In the genomic region with DNA sequence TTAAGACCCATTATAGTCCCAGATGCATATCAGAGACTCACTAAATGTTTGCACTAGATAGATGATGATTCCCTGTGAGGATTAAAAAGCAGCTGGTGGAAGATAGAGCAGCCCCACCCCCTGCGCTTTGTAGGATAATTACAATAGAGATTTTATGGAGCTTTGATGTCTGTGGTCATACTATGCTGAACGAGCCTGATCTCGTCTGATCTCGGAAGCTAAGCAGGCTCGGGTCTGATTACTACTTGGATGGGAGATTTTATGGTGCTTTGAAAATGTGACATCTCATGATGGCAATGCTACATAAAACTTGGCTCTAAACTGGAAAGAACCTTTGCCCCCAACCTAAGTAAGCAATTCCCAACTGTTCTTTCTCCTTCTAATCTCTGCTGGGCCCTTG, we compare ENCODE assay signal across 11 mouse cellular contexts. TPM values are rescaled to one million over a fixed set of nuclear protein-coding genes. Genes with fewer than 3 reads are reported as not detected.
DNase-seq lines count a peak whose midpoint lies in the region; ATAC-seq lines count a peak whose summit lies in the region.
"Had no signal": no experiment of that assay in that cellular context is flagged by ENCODE, and none has a peak within 500 bp of the region (broad histone marks: within the 10 kb centered on the region; RNA-seq: fewer than 3 reads in every experiment).

No protein-coding gene starts in this region.

- H3K4me3 ChIP-seq in kidney, embryonic 16.5 days (ENCODE audit: low read length) = no peak overlapping the region
- no peak overlapping the region; the same call in 1 of the 2 replicates for H3K4me3 ChIP-seq in embryonic facial prominence, embryonic 13.5 days
- H3K4me3 ChIP-seq in hindbrain, embryonic 14.5 days (replicated peaks; ENCODE audit: low read length) = 0 out of 2 replicates have a peak overlapping the region, but pooled peaks have one; percentile 94
- H3K4me3 ChIP-seq in midbrain, embryonic 13.5 days (replicated peaks) = peak overlapping the region; percentile 90; the same call in 1 of the 2 replicates

- H3K9ac ChIP-seq in kidney, embryonic 16.5 days (replicated peaks; ENCODE audit: low read length) = no peak overlapping the region
- H3K9ac ChIP-seq in embryonic facial prominence, embryonic 13.5 days = 0 out of 2 replicates have a peak overlapping the region, but pooled peaks have one; percentile 1
- no peak overlapping the region for H3K9ac ChIP-seq in hindbrain, embryonic 14.5 days
- no peak overlapping the region for H3K9ac ChIP-seq in midbrain, embryonic 13.5 days (replicated peaks)

- H3K36me3 ChIP-seq in kidney, embryonic 16.5 days (ENCODE audit: insufficient read depth, low read length) = 0 out of 2 replicates have a peak, but pooled peaks cover 3% of the 10 kb centered on the region
- H3K36me3 ChIP-seq in embryonic facial prominence, embryonic 13.5 days = peaks cover 28% of the 10 kb centered on the region
- peaks cover 17% of the 10 kb centered on the region; the same call in 1 of the 2 replicates for H3K36me3 ChIP-seq in hindbrain, embryonic 14.5 days (replicated peaks; ENCODE audit: control insufficient read depth, insufficient read depth)
- H3K36me3 ChIP-seq in midbrain, embryonic 13.5 days = peaks cover 14% of the 10 kb centered on the region

- no peak for ATAC-seq in kidney, embryonic 16.5 days (ENCODE audit: low FRiP score, low TSS enrichment)
- ATAC-seq in embryonic facial prominence, embryonic 13.5 days (ENCODE audit: insufficient number of reproducible peaks, insufficient read depth, low FRiP score, low TSS enrichment, low read depth) = no peak
- no peak for ATAC-seq in hindbrain, embryonic 14.5 days (ENCODE audit: low FRiP score)
- ATAC-seq in midbrain, embryonic 13.5 days = no peak
- ATAC-seq: Patski had no signal

- no peaks in the 10 kb centered on the region for H3K9me3 ChIP-seq in kidney, embryonic 16.5 days (ENCODE audit: low read length)
- H3K9me3 ChIP-seq in embryonic facial prominence, embryonic 13.5 days = no peaks in the 10 kb centered on the region
- no peaks in the 10 kb centered on the region for H3K9me3 ChIP-seq in hindbrain, embryonic 14.5 days (ENCODE audit: control insufficient read depth, low read length)
- H3K9me3 ChIP-seq in midbrain, embryonic 13.5 days = no peaks in the 10 kb centered on the region

- WGBS in kidney, embryonic 16.5 days = 51% methylated on average over 5 of the region's 5 CpGs
- WGBS in embryonic facial prominence, embryonic 13.5 days = 56% methylated on average over 5 of the region's 5 CpGs
- 74% methylated on average over 5 of the region's 5 CpGs for WGBS in hindbrain, embryonic 14.5 days
- whole genome bisulfite sequencing in midbrain, embryonic 13.5 days = 69% methylated on average over 5 of the region's 5 CpGs

- peaks cover 55% of the 10 kb centered on the region for H3K4me1 ChIP-seq in kidney, embryonic 16.5 days (ENCODE audit: insufficient read depth, low read length)
- peaks cover 33% of the 10 kb centered on the region for H3K4me1 ChIP-seq in embryonic facial prominence, embryonic 13.5 days
- H3K4me1 ChIP-seq in hindbrain, embryonic 14.5 days (replicated peaks; ENCODE audit: control insufficient read depth, insufficient read depth, low read length) = peaks cover 33% of the 10 kb centered on the region
- H3K4me1 ChIP-seq in midbrain, embryonic 13.5 days (replicated peaks) = peaks cover 54% of the 10 kb centered on the region

- no peak for DNase-seq in kidney, adult 11 months
- no peak for DNase-seq in hindbrain, embryonic 14.5 days (ENCODE audit: low spot score)
- no peak for DNase-seq in frontal cortex, postnatal 10 days (ENCODE audit: low spot score in 2 of 2)
- DNase-seq in adrenal gland, adult 8-10 months = no peak
- no peak for DNase-seq in right cerebral cortex, postnatal 25 days
- DNase-seq: lung, adult 2 months; thymus, postnatal 14 days had no signal

- peak overlapping the region; percentile 76; the same call in 1 of the 2 replicates for H3K4me2 ChIP-seq in kidney, embryonic 16.5 days (replicated peaks; ENCODE audit: low read depth, low read length)
- H3K4me2 ChIP-seq in embryonic facial prominence, embryonic 13.5 days = peak overlapping the region; percentile 86
- H3K4me2 ChIP-seq in hindbrain, embryonic 14.5 days (replicated peaks) = peak overlapping the region; percentile 97
- H3K4me2 ChIP-seq in midbrain, embryonic 13.5 days (replicated peaks) = peak overlapping the region; percentile 99

- H3K27ac ChIP-seq in kidney, embryonic 16.5 days (ENCODE audit: low read length) = no peak overlapping the region
- H3K27ac ChIP-seq in embryonic facial prominence, embryonic 13.5 days = no peak overlapping the region
- H3K27ac ChIP-seq in hindbrain, embryonic 14.5 days = no peak overlapping the region
- no peak overlapping the region for H3K27ac ChIP-seq in midbrain, embryonic 13.5 days

- H3K27me3 ChIP-seq in kidney, embryonic 16.5 days (ENCODE audit: insufficient read depth, low read length) = no peaks in the 10 kb centered on the region
- H3K27me3 ChIP-seq in embryonic facial prominence, embryonic 13.5 days = no peaks in the 10 kb centered on the region
- H3K27me3 ChIP-seq in hindbrain, embryonic 14.5 days (ENCODE audit: control insufficient read depth, insufficient read depth, low read length) = no peaks in the 10 kb centered on the region
- no peaks in the 10 kb centered on the region for H3K27me3 ChIP-seq in midbrain, embryonic 13.5 days
- H3K27me3 ChIP-seq: Patski had no signal

RNA-seq across cellular contexts. Expression of a gene that starts 1.7 kb away (rescaled TPM):
- 32.7 and 36.6 TPM in 2 replicates for polyA plus RNA-seq in kidney, embryonic 16.5 days (2015; fragmentation: Nextera tagmentation; extraction: Ambion mirVana)
- 39.8 and 42.2 TPM in 2 replicates for polyA plus RNA-seq in embryonic facial prominence, embryonic 13.5 days (2015; fragmentation: Nextera tagmentation; extraction: Ambion mirVana)
- 43.1 and 43.4 TPM in 2 replicates for polyA plus RNA-seq in hindbrain, embryonic 14.5 days (2014; fragmentation: Nextera tagmentation; extraction: Ambion mirVana)
- 42.6 and 49.1 TPM in 2 replicates for polyA plus RNA-seq in midbrain, embryonic 13.5 days (2015; fragmentation: Nextera tagmentation; extraction: Ambion mirVana)
- total RNA-seq in adrenal gland, adult 8-10 months (2022) = 10 to 100 TPM; 27.2 to 43.1 (median 32.1) TPM

RNA-seq across cellular contexts. Expression of a gene that starts 4.6 kb away (rescaled TPM):
- 18.2 and 19.6 TPM in 2 replicates for polyA plus RNA-seq in kidney, embryonic 16.5 days (2015; fragmentation: Nextera tagmentation; extraction: Ambion mirVana)
- 26.1 and 28.3 TPM in 2 replicates for polyA plus RNA-seq in embryonic facial prominence, embryonic 13.5 days (2015; fragmentation: Nextera tagmentation; extraction: Ambion mirVana)
- polyA plus RNA-seq in hindbrain, embryonic 14.5 days (2014; fragmentation: Nextera tagmentation; extraction: Ambion mirVana) = 16.1 and 18.6 TPM in 2 replicates
- polyA plus RNA-seq in midbrain, embryonic 13.5 days (2015; fragmentation: Nextera tagmentation; extraction: Ambion mirVana) = 18.4 and 20.6 TPM in 2 replicates
- total RNA-seq in adrenal gland, adult 8-10 months (2022) = 10 to 100 TPM; 22.8 to 30.3 (median 25.0) TPM

RNA-seq across cellular contexts. Expression of a gene that starts 21.7 kb away (rescaled TPM):
- 262 and 263 TPM in 2 replicates for polyA plus RNA-seq in kidney, embryonic 16.5 days (2015; fragmentation: Nextera tagmentation; extraction: Ambion mirVana)
- polyA plus RNA-seq in embryonic facial prominence, embryonic 13.5 days (2015; fragmentation: Nextera tagmentation; extraction: Ambion mirVana) = 238 TPM in 2 replicates
- polyA plus RNA-seq in hindbrain, embryonic 14.5 days (2014; fragmentation: Nextera tagmentation; extraction: Ambion mirVana) = 241 and 244 TPM in 2 replicates
- polyA plus RNA-seq in midbrain, embryonic 13.5 days (2015; fragmentation: Nextera tagmentation; extraction: Ambion mirVana) = 254 and 260 TPM in 2 replicates
- total RNA-seq in adrenal gland, adult 8-10 months (2022) = 100 to 1,000 TPM in 2 of 4 experiments, 10 to 100 TPM in 2; 95.5 to 120 (median 105) TPM

RNA-seq across cellular contexts. Expression of a gene that starts 33.3 kb away (rescaled TPM):
- polyA plus RNA-seq in kidney, embryonic 16.5 days (2015; fragmentation: Nextera tagmentation; extraction: Ambion mirVana) = 59.5 and 59.8 TPM in 2 replicates
- 60.7 and 66.0 TPM in 2 replicates for polyA plus RNA-seq in embryonic facial prominence, embryonic 13.5 days (2015; fragmentation: Nextera tagmentation; extraction: Ambion mirVana)
- polyA plus RNA-seq in hindbrain, embryonic 14.5 days (2014; fragmentation: Nextera tagmentation; extraction: Ambion mirVana) = 85.4 and 85.5 TPM in 2 replicates
- polyA plus RNA-seq in midbrain, embryonic 13.5 days (2015; fragmentation: Nextera tagmentation; extraction: Ambion mirVana) = 92.4 and 94.9 TPM in 2 replicates
- total RNA-seq in adrenal gland, adult 8-10 months (2022) = 10 to 100 TPM; 21.7 to 31.1 (median 24.9) TPM

RNA-seq across cellular contexts. Expression of a gene that starts 33.6 kb away (rescaled TPM):
- 1.1 and 1.4 TPM in 2 replicates for polyA plus RNA-seq in kidney, embryonic 16.5 days (2015; fragmentation: Nextera tagmentation; extraction: Ambion mirVana)
- 2.2 and 2.5 TPM in 2 replicates for polyA plus RNA-seq in embryonic facial prominence, embryonic 13.5 days (2015; fragmentation: Nextera tagmentation; extraction: Ambion mirVana)
- 3.3 and 7.6 TPM in 2 replicates for polyA plus RNA-seq in hindbrain, embryonic 14.5 days (2014; fragmentation: Nextera tagmentation; extraction: Ambion mirVana)
- 6.8 and 6.9 TPM in 2 replicates for polyA plus RNA-seq in midbrain, embryonic 13.5 days (2015; fragmentation: Nextera tagmentation; extraction: Ambion mirVana)
- total RNA-seq in adrenal gland, adult 8-10 months (2022) = 1 to 10 TPM; 2.8 to 6.2 (median 4.4) TPM

Comparison
In these comparisons a context has a peak if more than half of its experiments do, and no peak if none do; other contexts are left out.
1. H3K4me3 ChIP-seq: peak in hindbrain, embryonic 14.5 days (single experiment) and midbrain, embryonic 13.5 days (single experiment); none in kidney, embryonic 16.5 days (single experiment) and embryonic facial prominence, embryonic 13.5 days (single experiment).
2. Peak in every context shown above with its lines, with median percentiles within 50 percentile points of each other: H3K4me2 ChIP-seq.